Mouse (Mus musculus): ENCODE data around the gene 1600014C10Rik. TPM values are rescaled to one million over a fixed set of nuclear protein-coding genes. Genes with fewer than 3 reads are reported as not detected.

The 1600014C10Rik gene
- polyA plus RNA-seq, 1 experiment from 2014 or later, result 15.1 TPM

- H3K4me1 ChIP-seq (replicated peaks), result peaks cover 5% of the 10 kb centered on the region; the same call in 1 of the 2 replicates
- H3K27ac ChIP-seq, result no peak overlapping the region
- no peaks in the 10 kb centered on the region for H3K27me3 ChIP-seq
- H3K4me2 ChIP-seq, result peak overlapping the region; percentile 58
- ATAC-seq (ENCODE audit: insufficient number of reproducible peaks, insufficient read depth, low FRiP score, low TSS enrichment, low read depth), result peak; percentile 68
- H3K9ac ChIP-seq (replicated peaks), result peak overlapping the region; percentile 37; the same call in 1 of the 2 replicates
- 2% methylated on average over 28 of the region's 28 CpGs for WGBS
- 0 out of 2 replicates have a peak, but pooled peaks cover 6% of the 10 kb centered on the region for H3K36me3 ChIP-seq
- no peaks in the 10 kb centered on the region for H3K9me3 ChIP-seq
- H3K4me3 ChIP-seq (replicated peaks), result peak overlapping the region; percentile 22
Measured at GRCm38 (mm10) chr7:38200606-38201289, 17.7 kb downstream of the 1600014C10Rik start.

GRCm38 (mm10) chr7:38201290-38201658 is 18.3 kb downstream of the 1600014C10Rik start:
- no peaks in the 10 kb centered on the region for H3K27me3 ChIP-seq
- WGBS, result 16% methylated on average over 3 of the region's 3 CpGs
- H3K4me1 ChIP-seq (replicated peaks), result peaks cover 5% of the 10 kb centered on the region; the same call in 1 of the 2 replicates
- no peaks in the 10 kb centered on the region for H3K9me3 ChIP-seq
- no peak overlapping the region for H3K4me3 ChIP-seq (replicated peaks)
- H3K9ac ChIP-seq (replicated peaks), result no peak overlapping the region
- peak overlapping the region; percentile 58 for H3K4me2 ChIP-seq
- 0 out of 2 replicates have a peak, but pooled peaks cover under 1% of the 10 kb centered on the region for H3K36me3 ChIP-seq
- no peak for ATAC-seq (ENCODE audit: insufficient number of reproducible peaks, insufficient read depth, low FRiP score, low TSS enrichment, low read depth)
- H3K27ac ChIP-seq, result no peak overlapping the region

GRCm38 (mm10) chr7:38204314-38204713 is 21.3 kb downstream of the 1600014C10Rik start:
- Histone ChIP-seq H3K9me3 (no peaks in the 10 kb centered on the region), H3K27ac (no peak overlapping the region), H3K36me3 (no peaks in the 10 kb centered on the region), H3K4me1 (replicated peaks) (peaks cover 5% of the 10 kb centered on the region; the same call in 1 of the 2 replicates), H3K4me3 (replicated peaks) (no peak overlapping the region), H3K9ac (replicated peaks) (no peak overlapping the region), H3K27me3 (no peaks in the 10 kb centered on the region), H3K4me2 (no peak overlapping the region)
- no peak for ATAC-seq (ENCODE audit: insufficient number of reproducible peaks, insufficient read depth, low FRiP score, low TSS enrichment, low read depth)
- WGBS, result 86% methylated on average over 6 of the region's 6 CpGs

GRCm38 (mm10) chr7:38205801-38206200 is 22.8 kb downstream of the 1600014C10Rik start:
- no peak overlapping the region for H3K4me3 ChIP-seq (replicated peaks)
- H3K9me3 ChIP-seq, result no peaks in the 10 kb centered on the region
- no peak overlapping the region for H3K4me2 ChIP-seq
- no peak for ATAC-seq (ENCODE audit: insufficient number of reproducible peaks, insufficient read depth, low FRiP score, low TSS enrichment, low read depth)
- 44% methylated on average over 2 of the region's 2 CpGs for WGBS
- H3K4me1 ChIP-seq (replicated peaks), result peaks cover 1% of the 10 kb centered on the region; the same call in 1 of the 2 replicates
- no peaks in the 10 kb centered on the region for H3K27me3 ChIP-seq
- no peak overlapping the region for H3K9ac ChIP-seq (replicated peaks)
- H3K36me3 ChIP-seq, result no peaks in the 10 kb centered on the region
- H3K27ac ChIP-seq, result no peak overlapping the region

- Histone ChIP-seq H3K4me1 (replicated peaks) (no peaks in the 10 kb centered on the region), H3K27ac (no peak overlapping the region), H3K27me3 (no peaks in the 10 kb centered on the region), H3K9me3 (no peaks in the 10 kb centered on the region), H3K4me2 (no peak overlapping the region), H3K4me3 (replicated peaks) (no peak overlapping the region), H3K36me3 (no peaks in the 10 kb centered on the region), H3K9ac (replicated peaks) (no peak overlapping the region)
- WGBS, result 76% methylated on average over 3 of the region's 3 CpGs
- ATAC-seq (ENCODE audit: insufficient number of reproducible peaks, insufficient read depth, low FRiP score, low TSS enrichment, low read depth), result no peak
Measured at GRCm38 (mm10) chr7:38206564-38206963, 23.5 kb downstream of the 1600014C10Rik start.

GRCm38 (mm10) chr7:38208969-38209368 is 26.0 kb downstream of the 1600014C10Rik start:
- H3K27ac ChIP-seq, result no peak overlapping the region
- no peaks in the 10 kb centered on the region for H3K27me3 ChIP-seq
- H3K4me3 ChIP-seq (replicated peaks), result no peak overlapping the region
- H3K36me3 ChIP-seq, result no peaks in the 10 kb centered on the region
- 71% methylated on average over 3 of the region's 3 CpGs for WGBS
- H3K4me2 ChIP-seq, result no peak overlapping the region
- no peaks in the 10 kb centered on the region for H3K9me3 ChIP-seq
- H3K4me1 ChIP-seq (replicated peaks), result no peaks in the 10 kb centered on the region
- H3K9ac ChIP-seq (replicated peaks), result no peak overlapping the region
- ATAC-seq (ENCODE audit: insufficient number of reproducible peaks, insufficient read depth, low FRiP score, low TSS enrichment, low read depth), result no peak

GRCm38 (mm10) chr7:38209478-38210152 is 26.6 kb downstream of the 1600014C10Rik start:
- WGBS, result 74% methylated on average over 11 of the region's 11 CpGs
- Histone ChIP-seq H3K4me3 (replicated peaks) (no peak overlapping the region), H3K9ac (replicated peaks) (no peak overlapping the region), H3K9me3 (no peaks in the 10 kb centered on the region), H3K4me1 (replicated peaks) (no peaks in the 10 kb centered on the region), H3K36me3 (no peaks in the 10 kb centered on the region), H3K27ac (no peak overlapping the region), H3K27me3 (no peaks in the 10 kb centered on the region), H3K4me2 (no peak overlapping the region)
- ATAC-seq (ENCODE audit: insufficient number of reproducible peaks, insufficient read depth, low FRiP score, low TSS enrichment, low read depth), result no peak

- Histone ChIP-seq H3K4me3 (replicated peaks) (no peak overlapping the region), H3K36me3 (0 out of 2 replicates have a peak, but pooled peaks cover 5% of the 10 kb centered on the region), H3K4me1 (replicated peaks) (no peaks in the 10 kb centered on the region), H3K9ac (replicated peaks) (no peak overlapping the region), H3K9me3 (no peaks in the 10 kb centered on the region), H3K27me3 (no peaks in the 10 kb centered on the region), H3K4me2 (no peak overlapping the region), H3K27ac (no peak overlapping the region)
- no peak for ATAC-seq (ENCODE audit: insufficient number of reproducible peaks, insufficient read depth, low FRiP score, low TSS enrichment, low read depth)
- WGBS, result 22% methylated on average over 2 of the region's 3 CpGs
Measured at GRCm38 (mm10) chr7:38212651-38213062, 29.6 kb downstream of the 1600014C10Rik start.

- WGBS, result 77% methylated on average over 5 of the region's 5 CpGs
- Histone ChIP-seq H3K27ac (no peak overlapping the region), H3K36me3 (peaks cover 21% of the 10 kb centered on the region; the same call in 1 of the 2 replicates), H3K27me3 (no peaks in the 10 kb centered on the region), H3K4me1 (replicated peaks) (no peaks in the 10 kb centered on the region), H3K9me3 (no peaks in the 10 kb centered on the region), H3K4me2 (no peak overlapping the region), H3K4me3 (replicated peaks) (no peak overlapping the region), H3K9ac (replicated peaks) (no peak overlapping the region)
- ATAC-seq (ENCODE audit: insufficient number of reproducible peaks, insufficient read depth, low FRiP score, low TSS enrichment, low read depth), result no peak
Measured at GRCm38 (mm10) chr7:38214473-38215214, 31.6 kb downstream of the 1600014C10Rik start.

- no peak for ATAC-seq (ENCODE audit: insufficient number of reproducible peaks, insufficient read depth, low FRiP score, low TSS enrichment, low read depth)
- Histone ChIP-seq H3K27me3 (no peaks in the 10 kb centered on the region), H3K4me1 (replicated peaks) (no peaks in the 10 kb centered on the region), H3K27ac (no peak overlapping the region), H3K36me3 (peaks cover 23% of the 10 kb centered on the region; the same call in 1 of the 2 replicates), H3K4me2 (no peak overlapping the region), H3K9me3 (no peaks in the 10 kb centered on the region), H3K4me3 (replicated peaks) (no peak overlapping the region), H3K9ac (replicated peaks) (no peak overlapping the region)
- WGBS, result 68% methylated on average over 7 of the region's 7 CpGs
Measured at GRCm38 (mm10) chr7:38215281-38215680, 32.3 kb downstream of the 1600014C10Rik start.

- Histone ChIP-seq H3K4me3 (replicated peaks) (no peak overlapping the region), H3K27ac (no peak overlapping the region), H3K9ac (replicated peaks) (no peak overlapping the region), H3K4me2 (no peak overlapping the region), H3K9me3 (no peaks in the 10 kb centered on the region), H3K4me1 (replicated peaks) (no peaks in the 10 kb centered on the region), H3K36me3 (peaks cover 27% of the 10 kb centered on the region; the same call in 1 of the 2 replicates), H3K27me3 (no peaks in the 10 kb centered on the region)
- WGBS, result 89% methylated on average over 6 of the region's 6 CpGs
- no peak for ATAC-seq (ENCODE audit: insufficient number of reproducible peaks, insufficient read depth, low FRiP score, low TSS enrichment, low read depth)
Measured at GRCm38 (mm10) chr7:38215697-38216096, 32.7 kb downstream of the 1600014C10Rik start.

Measured in limb, embryonic 12.5 days (tissue).